Mouse (Mus musculus) yolk sac, embryonic 10.5 days (tissue): ENCODE results near the gene Rabgap1l.

ENCODE experiments used
- DNase-seq: peaks from one replicate; pipeline ENCODE4 v3.0.0-alpha.2; 2017; ENCODE audit warnings: low spot score

The Rabgap1l gene

DNA sequence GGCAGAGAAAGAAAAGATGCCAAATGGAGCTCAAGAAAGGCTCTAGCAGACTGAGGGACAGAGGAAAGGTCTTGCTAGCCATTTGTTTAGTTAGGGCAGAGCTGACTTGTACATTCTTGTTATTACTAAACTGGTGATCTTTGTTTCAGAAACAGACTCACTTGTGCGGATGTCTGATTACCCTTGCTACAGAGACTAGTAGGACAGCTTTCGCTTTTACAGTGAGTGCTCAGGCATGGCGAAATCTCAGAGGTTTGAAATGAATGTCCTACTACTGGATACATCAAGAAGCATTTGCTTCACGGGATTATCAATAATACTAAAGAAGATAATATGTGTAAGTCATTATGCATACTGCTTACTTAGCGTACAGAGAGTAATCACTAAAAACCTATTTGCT, 548.3 kb downstream of the Rabgap1l start:
- no peak for DNase-seq

DNA sequence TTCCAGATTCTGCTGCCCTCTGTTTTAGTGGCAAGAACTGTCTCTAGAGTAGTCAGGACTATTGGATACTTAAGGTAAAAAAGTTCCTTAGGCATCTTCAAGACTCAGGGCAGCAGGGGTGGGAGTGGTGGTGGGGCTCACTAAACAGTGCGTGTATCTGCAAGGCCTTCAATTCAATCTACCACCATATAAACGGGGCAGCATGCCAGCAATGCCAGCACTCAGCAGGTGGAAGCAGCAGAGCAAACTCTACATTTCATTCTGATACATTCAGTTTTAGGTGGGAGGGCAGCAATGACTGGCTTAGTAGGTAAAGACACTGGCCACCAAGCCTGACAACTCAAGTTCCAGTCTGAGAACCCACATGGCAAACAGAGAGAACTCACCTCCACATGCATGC, 552.9 kb downstream of the Rabgap1l start:
- no peak for DNase-seq

- DNase-seq: no peak
Measured at GRCm38 (mm10) chr1:160238852-160239443, 554.1 kb downstream of the Rabgap1l start.

DNA sequence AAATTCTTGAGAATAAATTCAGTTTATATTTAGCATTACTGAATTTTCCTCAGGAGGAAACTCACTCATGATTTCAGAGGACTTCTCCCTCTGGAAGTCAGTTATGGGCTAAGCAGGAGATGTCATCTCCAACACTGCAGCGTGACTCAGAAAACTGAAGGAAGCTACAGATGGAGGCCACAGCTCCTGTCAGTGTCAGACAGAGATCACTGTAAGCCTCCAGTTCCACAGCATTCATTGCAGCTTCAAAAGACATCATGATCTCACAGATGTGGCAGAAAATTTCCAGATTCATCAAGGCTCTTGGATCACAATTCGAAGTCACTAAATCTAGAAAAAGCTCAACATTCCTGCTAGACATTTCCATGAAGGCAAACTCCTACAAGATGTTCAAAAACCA, 555.0 kb downstream of the Rabgap1l start:
- DNase-seq: no peak

DNA sequence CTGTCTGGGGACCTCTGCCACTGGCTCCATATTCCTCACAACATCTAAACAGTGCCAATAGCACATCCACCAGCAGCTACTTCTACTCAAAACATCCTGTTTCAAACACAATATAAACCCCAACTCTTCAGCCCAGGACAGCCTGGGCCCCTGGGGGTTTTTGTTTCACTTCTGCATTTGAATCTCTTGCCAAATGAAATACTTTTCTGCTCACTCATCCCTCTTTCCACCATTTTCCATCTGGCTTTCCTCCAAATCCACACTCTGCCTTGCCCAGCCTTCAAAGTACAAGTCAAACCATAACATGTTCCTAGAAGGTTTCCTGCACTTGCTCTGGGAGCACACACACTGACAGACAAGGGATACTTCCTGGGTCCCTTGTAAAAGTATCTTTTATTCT, 559.1 kb downstream of the Rabgap1l start:
- no peak for DNase-seq

DNA sequence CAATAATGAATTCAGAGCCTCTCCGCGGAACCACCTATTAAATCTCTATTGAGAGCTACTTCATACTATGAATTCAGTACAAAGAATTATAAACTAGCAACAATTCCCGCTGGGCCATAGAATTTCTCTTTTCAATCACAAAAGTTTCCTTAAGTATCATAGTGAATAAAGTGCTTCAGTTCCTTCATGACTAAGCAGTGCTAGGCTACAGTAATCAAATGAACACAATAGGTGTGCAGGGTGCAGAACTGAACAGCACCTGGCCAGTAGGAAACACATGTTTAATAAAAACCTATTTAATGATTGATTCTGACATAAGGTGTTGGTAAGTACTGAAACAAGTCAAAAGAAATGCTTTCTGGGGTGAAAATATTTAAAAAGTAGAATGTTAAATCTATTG, 560.9 kb downstream of the Rabgap1l start:
- DNase-seq: no peak

GRCm38 (mm10) chr1:160231013-160231412, 562.0 kb downstream of the Rabgap1l start:
- no peak for DNase-seq

DNA sequence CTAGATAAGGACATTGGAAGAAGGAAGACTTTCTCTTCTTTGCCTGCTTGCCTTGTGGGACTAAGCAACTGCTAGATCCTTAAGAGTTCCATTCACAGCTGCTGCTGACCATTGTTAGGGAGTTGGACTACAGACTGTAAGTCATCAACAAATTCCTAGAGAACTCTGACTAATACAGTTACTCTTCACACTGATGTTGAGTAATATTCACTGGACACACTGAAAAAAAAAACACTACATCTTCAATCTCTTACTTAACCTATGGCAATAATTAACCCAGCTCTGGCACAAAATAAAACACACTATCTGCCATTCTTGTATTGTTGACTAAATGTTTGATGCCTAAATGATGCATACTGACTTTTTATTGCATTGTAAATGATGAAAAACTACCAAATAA, 565.2 kb downstream of the Rabgap1l start:
- DNase-seq: no peak

GRCm38 (mm10) chr1:160227196-160227595, 565.8 kb downstream of the Rabgap1l start:
- DNase-seq: no peak

GRCm38 (mm10) chr1:160224093-160224492, 568.9 kb downstream of the Rabgap1l start:
- no peak for DNase-seq

DNA sequence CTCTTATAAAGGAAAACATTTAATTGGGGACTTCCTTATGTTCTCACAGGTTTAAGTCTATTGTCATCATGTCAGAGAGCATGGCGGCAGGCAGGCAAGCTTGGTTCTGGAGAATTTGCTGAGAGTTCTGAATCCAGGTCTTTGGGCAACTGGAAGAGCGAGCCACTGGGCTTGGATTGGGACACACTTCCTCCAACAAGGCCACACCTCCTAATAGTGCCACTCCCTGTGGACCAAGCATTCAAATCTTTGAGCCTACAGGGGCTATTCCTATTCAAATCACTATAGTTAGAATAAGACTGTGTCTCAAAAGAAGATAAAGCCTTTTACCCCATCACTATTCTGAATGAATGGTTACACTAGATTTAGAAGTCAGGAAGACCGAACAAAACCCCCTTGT, 575.1 kb downstream of the Rabgap1l start:
- DNase-seq: no peak

DNA sequence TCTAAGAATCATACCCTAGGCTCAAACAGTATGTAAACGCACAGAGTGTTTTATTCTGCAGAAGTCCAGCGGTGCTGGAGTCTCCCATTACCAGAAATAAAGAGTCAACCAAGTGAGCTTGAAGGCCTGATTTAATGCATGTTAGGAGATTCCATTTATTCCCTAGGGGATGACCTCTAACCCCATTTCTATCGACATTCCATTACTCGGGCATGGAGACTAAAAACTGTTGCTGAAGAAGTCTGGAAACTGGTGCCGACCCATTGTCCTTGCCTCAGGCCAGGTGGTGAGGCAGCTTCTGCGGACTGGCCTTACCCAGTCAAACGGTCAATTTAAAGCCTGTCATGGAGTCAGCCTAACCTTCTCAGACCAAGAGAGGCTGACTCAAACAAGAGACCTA, 578.8 kb downstream of the Rabgap1l start:
- DNase-seq: no peak

DNA sequence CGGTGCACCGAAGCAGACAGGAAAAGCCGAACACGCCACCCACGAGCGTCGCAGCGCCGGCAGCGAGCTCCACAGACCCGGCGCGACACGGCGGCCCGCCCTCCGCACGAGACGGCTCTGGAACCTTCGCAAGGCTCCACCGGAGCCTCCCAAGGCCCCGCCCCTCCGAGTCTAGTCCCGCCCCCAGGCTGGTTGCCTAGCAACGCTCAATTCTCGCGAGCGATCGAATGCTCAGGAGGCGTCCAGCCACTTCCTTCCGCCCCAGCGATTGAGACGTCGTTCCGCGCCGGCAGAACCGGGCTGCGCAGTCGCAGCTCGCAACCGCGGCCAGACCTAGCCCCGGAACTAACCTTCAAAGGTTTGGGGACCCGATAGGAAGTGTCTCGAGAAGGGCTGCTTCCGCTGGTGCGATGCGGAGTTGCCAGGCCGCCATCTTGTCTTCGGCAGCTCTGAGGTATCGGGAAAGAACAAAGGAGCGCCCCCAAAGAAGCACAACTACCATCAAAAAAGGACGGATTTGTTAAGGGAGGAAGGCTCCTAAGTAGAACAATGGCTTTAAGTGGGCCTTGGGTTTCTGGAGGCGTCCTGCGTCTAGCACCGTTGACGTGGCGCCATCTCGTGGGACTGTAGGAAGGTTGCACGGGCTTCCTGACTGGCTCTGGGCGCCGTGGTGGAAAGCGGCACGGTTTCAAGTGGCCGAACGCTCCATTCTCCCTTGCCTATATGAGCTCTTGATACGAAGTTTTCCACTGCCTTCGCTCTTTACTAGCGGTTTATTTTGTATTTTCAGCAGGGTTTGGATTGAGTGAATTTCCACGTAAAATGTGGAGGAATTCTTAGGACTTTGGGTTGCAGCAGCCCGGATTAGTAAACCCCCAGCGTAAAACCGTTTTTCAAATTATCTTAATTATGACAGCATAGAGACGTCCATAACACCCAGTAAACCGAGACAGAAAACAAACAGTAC, 580.0 kb downstream of the Rabgap1l start, which contains the start of gene Cacybp:
TSS of gene Cacybp (minus strand) at position 173 of the 967 bp plus-strand sequence.
- DNase-seq: peak; percentile 99

- no peak for DNase-seq
Measured at GRCm38 (mm10) chr1:160212123-160212691, 580.8 kb downstream of the Rabgap1l start.

GRCm38 (mm10) chr1:160211597-160212122, 581.4 kb downstream of the Rabgap1l start:
- no peak for DNase-seq

DNA sequence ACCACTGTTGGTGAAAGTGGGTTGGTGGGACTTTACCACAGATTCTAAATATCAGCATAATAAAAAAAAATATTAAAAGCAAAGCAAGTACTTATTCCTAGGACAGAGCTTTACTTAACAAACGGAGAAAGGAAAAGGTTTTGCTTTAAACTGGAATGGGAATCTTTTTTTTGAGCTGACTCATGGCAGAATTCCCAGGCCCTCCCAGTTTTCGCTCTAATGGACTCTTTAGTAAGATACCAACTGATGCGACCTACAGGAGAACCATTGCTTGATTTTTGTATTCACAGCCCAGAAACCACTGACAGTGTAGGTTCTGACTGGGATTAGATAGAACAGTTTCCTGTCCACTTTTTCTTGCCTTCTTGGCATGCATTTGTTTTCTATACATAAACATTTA, 582.4 kb downstream of the Rabgap1l start:
- no peak for DNase-seq

- no peak for DNase-seq
Measured at GRCm38 (mm10) chr1:160209844-160210243, 583.2 kb downstream of the Rabgap1l start.

- DNase-seq: no peak
Measured at GRCm38 (mm10) chr1:160205486-160205885, 587.5 kb downstream of the Rabgap1l start.

- DNase-seq: no peak
Measured at GRCm38 (mm10) chr1:160195337-160195663, 597.7 kb downstream of the Rabgap1l start.

GRCm38 (mm10) chr1:160194529-160195336, 598.3 kb downstream of the Rabgap1l start, which contains the start of gene Mrps14:
Gene Mrps14 (plus strand): TSS chr1:160195215.
- DNase-seq: peak; percentile 97

GRCm38 (mm10) chr1:160184506-160184905, 608.5 kb downstream of the Rabgap1l start:
- peak; percentile 16 for DNase-seq

GRCm38 (mm10) chr1:160181216-160181615, 611.8 kb downstream of the Rabgap1l start:
- DNase-seq: no peak
